In the genomic region with DNA sequence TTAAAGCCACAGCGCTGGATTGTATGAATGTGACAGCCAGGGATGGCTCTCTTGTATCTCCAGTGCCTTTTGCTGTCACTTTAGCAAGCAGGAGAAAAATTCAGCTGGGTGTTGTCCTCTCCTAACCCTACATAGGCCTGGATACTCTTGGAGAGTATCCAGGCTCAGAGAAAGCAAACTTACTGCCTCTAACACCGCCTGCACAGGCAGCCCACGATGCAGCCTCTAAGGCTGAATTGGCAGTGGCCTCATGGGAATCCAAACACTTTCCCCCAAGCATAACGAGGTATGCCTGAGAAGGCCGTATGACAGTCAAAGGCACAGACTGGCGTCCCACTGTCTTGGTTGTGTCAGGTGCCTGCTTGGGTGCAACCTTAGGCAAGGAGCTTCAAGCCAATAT, we compare ENCODE assay signal across 21 mouse cellular contexts. TPM values are rescaled to one million over a fixed set of nuclear protein-coding genes. Genes with fewer than 3 reads are reported as not detected.
DNase-seq lines count a peak whose midpoint lies in the region; ATAC-seq and TF ChIP-seq lines count a peak whose summit lies in the region.
"Had no signal": no experiment of that assay in that cellular context is flagged by ENCODE, and none has a peak within 500 bp of the region (broad histone marks: within the 10 kb centered on the region; RNA-seq: fewer than 3 reads in every experiment).

No protein-coding gene starts in this region.

- DNase-seq in frontal cortex, postnatal 14 days (ENCODE audit: low spot score in 2 of 2) = no peak
- DNase-seq in left cerebral cortex, postnatal 36 days (ENCODE audit: low spot score in 2 of 2) = peak; percentile 20 to 39
- DNase-seq in left cerebral cortex, postnatal 14 days (ENCODE audit: low spot score in 2 of 2) = no peak
- DNase-seq in right cerebral cortex, postnatal 36 days (ENCODE audit: low spot score in 2 of 2) = peak; percentile 13 to 42
- DNase-seq in right cerebral cortex, postnatal 25 days = no peak
- DNase-seq in forebrain, postnatal 0 days = no peak
- DNase-seq: adrenal gland, postnatal 10 days; cerebellum, adult 18-20 months; cerebellum, adult 9-11 months; gastrocnemius, adult 2 months; gastrocnemius, postnatal 25 days; heart, postnatal 10 days; heart, postnatal 4 days had no signal

- H3K4me3 ChIP-seq in stomach, embryonic 16.5 days (replicated peaks; ENCODE audit: low read length) = no peak overlapping the region
- no peak overlapping the region for H3K4me3 ChIP-seq in forebrain, postnatal 0 days (ENCODE audit: low read depth, low read length)
- H3K4me3 ChIP-seq: forebrain, embryonic 13.5 days; gastrocnemius, adult 2 months; hindbrain, embryonic 12.5 days had no signal

- H3K4me1 ChIP-seq in stomach, embryonic 16.5 days (ENCODE audit: control insufficient read depth, insufficient read depth, low read length) = 0 out of 2 replicates have a peak, but pooled peaks cover 6% of the 10 kb centered on the region
- H3K4me1 ChIP-seq in forebrain, postnatal 0 days (ENCODE audit: insufficient read depth) = no peaks in the 10 kb centered on the region
- H3K4me1 ChIP-seq: forebrain, embryonic 13.5 days; hindbrain, embryonic 12.5 days had no signal

- H3K36me3 ChIP-seq in stomach, embryonic 16.5 days (ENCODE audit: control insufficient read depth, insufficient read depth, low read length) = no peaks in the 10 kb centered on the region
- no peaks in the 10 kb centered on the region for H3K36me3 ChIP-seq in forebrain, postnatal 0 days (ENCODE audit: insufficient read depth)
- H3K36me3 ChIP-seq: hindbrain, embryonic 12.5 days had no signal

- no peak overlapping the region for H3K4me2 ChIP-seq in stomach, embryonic 16.5 days (ENCODE audit: low read depth, low read length)
- no peak overlapping the region for H3K4me2 ChIP-seq in forebrain, postnatal 0 days (ENCODE audit: low read depth)
- H3K4me2 ChIP-seq: forebrain, embryonic 13.5 days; hindbrain, embryonic 12.5 days had no signal

- H3K9ac ChIP-seq in stomach, embryonic 16.5 days (ENCODE audit: low read length) = no peak overlapping the region
- H3K9ac ChIP-seq in forebrain, postnatal 0 days = no peak overlapping the region
- H3K9ac ChIP-seq: forebrain, embryonic 13.5 days; hindbrain, embryonic 12.5 days had no signal

- H3K27ac ChIP-seq in stomach, embryonic 16.5 days (ENCODE audit: low read length) = peak overlapping the region; percentile 78
- H3K27ac ChIP-seq in forebrain, postnatal 0 days (ENCODE audit: low read depth, low read length) = no peak overlapping the region
- H3K27ac ChIP-seq: forebrain, embryonic 13.5 days; gastrocnemius, adult 2 months; hindbrain, embryonic 12.5 days had no signal

- intact Hi-C loops in left cerebral cortex, postnatal 36 days (cut with DNase I) = no loop called here
- intact Hi-C loops in left cerebral cortex, postnatal 14 days (cut with DNase I) = no loop called here

- H3K27me3 ChIP-seq in stomach, embryonic 16.5 days (ENCODE audit: control insufficient read depth, insufficient read depth, low read length) = no peaks in the 10 kb centered on the region
- H3K27me3 ChIP-seq in forebrain, postnatal 0 days (ENCODE audit: insufficient read depth, low read length) = no peaks in the 10 kb centered on the region
- H3K27me3 ChIP-seq: forebrain, embryonic 13.5 days; hindbrain, embryonic 12.5 days had no signal

- WGBS in stomach, embryonic 16.5 days = 67% methylated on average over 6 of the region's 6 CpGs
- 59% methylated on average over 6 of the region's 6 CpGs for WGBS in forebrain, postnatal 0 days

- ATAC-seq in frontal cortex, adult (ENCODE audit: low TSS enrichment) = peak; percentile 75
- ATAC-seq in stomach, embryonic 16.5 days (ENCODE audit: insufficient read depth, low FRiP score) = no peak
- ATAC-seq in forebrain, postnatal 0 days = no peak
- ATAC-seq: forebrain, embryonic 13.5 days; hindbrain, embryonic 16.5 days; inflammation-experienced regulatory T-cells, adult 6 months had no signal

- H3K9me3 ChIP-seq in stomach, embryonic 16.5 days (replicated peaks; ENCODE audit: control insufficient read depth, low read length) = no peaks in the 10 kb centered on the region
- no peaks in the 10 kb centered on the region for H3K9me3 ChIP-seq in forebrain, postnatal 0 days (ENCODE audit: low read length)
- H3K9me3 ChIP-seq: forebrain, embryonic 13.5 days; hindbrain, embryonic 12.5 days had no signal

- no peak for TF ChIP-seq CTCF in forebrain, postnatal 0 days (IDR thresholded peaks at IDR 0.05; ENCODE audit: low read depth)

RNA-seq across cellular contexts. Expression of a gene that starts 26.8 kb away (rescaled TPM):
- total RNA-seq in left cerebral cortex, postnatal 36 days (2021) = under 1 TPM; 0.39 to 0.44 TPM
- under 1 TPM; 0.13 to 0.30 TPM for total RNA-seq in left cerebral cortex, postnatal 14 days (2021)
- 49.8 and 67.2 TPM in 2 replicates for polyA plus RNA-seq in stomach, embryonic 16.5 days (2015; fragmentation: Nextera tagmentation; extraction: Ambion mirVana)
- 0.10 TPM in 1 of 2 replicates, not detected in the other for total RNA-seq in forebrain, postnatal 0 days (2014; rRNA removed)
- polyA plus RNA-seq in forebrain, postnatal 0 days (2015; fragmentation: Nextera tagmentation; extraction: Ambion mirVana) = 0.04 and 0.06 TPM in 2 replicates
- total RNA-seq: adrenal gland, postnatal 10 days; gastrocnemius, adult 2 months; granulocyte monocyte progenitor cell, adult 5-6 weeks; MEL had no signal
- polyA plus RNA-seq: forebrain, embryonic 13.5 days; inflammation-experienced regulatory T-cells, adult 6 months had no signal

RNA-seq across cellular contexts. Expression of a gene that starts 56.1 kb away (rescaled TPM):
- 1 to 10 TPM; 5.8 to 7.5 TPM for total RNA-seq in left cerebral cortex, postnatal 36 days (2021)
- total RNA-seq in left cerebral cortex, postnatal 14 days (2021) = 1 to 10 TPM; 1.8 to 3.2 TPM
- 40.8 and 48.4 TPM in 2 replicates for polyA plus RNA-seq in stomach, embryonic 16.5 days (2015; fragmentation: Nextera tagmentation; extraction: Ambion mirVana)
- 0.67 and 0.77 TPM in 2 replicates for total RNA-seq in forebrain, postnatal 0 days (2014; rRNA removed)
- polyA plus RNA-seq in forebrain, postnatal 0 days (2015; fragmentation: Nextera tagmentation; extraction: Ambion mirVana) = 0.63 and 0.89 TPM in 2 replicates
- total RNA-seq: granulocyte monocyte progenitor cell, adult 5-6 weeks; MEL had no signal

Comparison
In these comparisons a context has a peak if more than half of its experiments do, and no peak if none do; other contexts are left out.
1. DNase-seq: peak in left cerebral cortex, postnatal 36 days (2 of 2) and right cerebral cortex, postnatal 36 days (2 of 2); none in frontal cortex, postnatal 14 days (0 of 2), left cerebral cortex, postnatal 14 days (0 of 2), right cerebral cortex, postnatal 25 days (single experiment) and forebrain, postnatal 0 days (single experiment).